ENCODE assay signal across 20 mouse cellular contexts in genomic region chr17:56147420-56147819, GRCm38 (mm10). TPM values are rescaled to one million over a fixed set of nuclear protein-coding genes. Genes with fewer than 3 reads are reported as not detected.
"Had no signal": no experiment of that assay in that cellular context is flagged by ENCODE, and none has a peak within 500 bp of the region (broad histone marks: within the 10 kb centered on the region; RNA-seq: fewer than 3 reads in every experiment).

No protein-coding gene starts in this region.

- ATAC-seq: intestine, postnatal 0 days; midbrain, embryonic 13.5 days; midbrain, embryonic 16.5 days had no signal

- H3K36me3 ChIP-seq: limb, embryonic 12.5 days; liver, embryonic 13.5 days; midbrain, embryonic 13.5 days had no signal

- H3K9me3 ChIP-seq: limb, embryonic 12.5 days; liver, embryonic 13.5 days; midbrain, embryonic 13.5 days had no signal

- DNase-seq: kidney, adult 2 months; kidney, postnatal 25 days; layer of hippocampus, postnatal 36 days; liver, embryonic 13.5 days; lung, adult 2 months; lung, postnatal 14 days; right cerebral cortex, postnatal 25 days; spleen, adult 18-20 months; thymus, adult 2 months; thymus, postnatal 14 days; thymus, postnatal 4 days had no signal

- H3K27ac ChIP-seq: kidney, postnatal 0 days; left cerebral cortex, adult 2 months; limb, embryonic 12.5 days; liver, embryonic 13.5 days; macrophage; midbrain, embryonic 13.5 days had no signal

- H3K9ac ChIP-seq: limb, embryonic 12.5 days; liver, embryonic 13.5 days; midbrain, embryonic 13.5 days had no signal

- H3K4me2 ChIP-seq: limb, embryonic 12.5 days; liver, embryonic 13.5 days; midbrain, embryonic 13.5 days had no signal

- H3K4me3 ChIP-seq: left cerebral cortex, adult 2 months; limb, embryonic 12.5 days; liver, embryonic 13.5 days; midbrain, embryonic 13.5 days had no signal

RNA-seq across cellular contexts. Expression of gene Lrg1, which starts 25.6 kb away (rescaled TPM):
- polyA plus RNA-seq: kidney, embryonic 14.5 days; limb, embryonic 12.5 days; neural tube, embryonic 11.5 days had no signal

RNA-seq across cellular contexts. Expression of gene Plin5, which starts 30.0 kb away (rescaled TPM):
- polyA plus RNA-seq: macrophage had no signal
